Mouse (Mus musculus): ENCODE results near the gene Angptl4. TPM values are rescaled to one million over a fixed set of nuclear protein-coding genes. Genes with fewer than 3 reads are reported as not detected.
A peak's percentile ranks its signal among the peaks of the same experiment; 100 is the strongest.
"Not testable (repeated sequence)": the region's sequence is repeated elsewhere in the genome, so short reads cannot be mapped to it uniquely, and the experiment has no call there.

Angptl4 gene
- polyA plus RNA-seq (2017; shearing (Covaris generic)) = 1 to 10 TPM; 4.4 to 6.1 TPM

DNA sequence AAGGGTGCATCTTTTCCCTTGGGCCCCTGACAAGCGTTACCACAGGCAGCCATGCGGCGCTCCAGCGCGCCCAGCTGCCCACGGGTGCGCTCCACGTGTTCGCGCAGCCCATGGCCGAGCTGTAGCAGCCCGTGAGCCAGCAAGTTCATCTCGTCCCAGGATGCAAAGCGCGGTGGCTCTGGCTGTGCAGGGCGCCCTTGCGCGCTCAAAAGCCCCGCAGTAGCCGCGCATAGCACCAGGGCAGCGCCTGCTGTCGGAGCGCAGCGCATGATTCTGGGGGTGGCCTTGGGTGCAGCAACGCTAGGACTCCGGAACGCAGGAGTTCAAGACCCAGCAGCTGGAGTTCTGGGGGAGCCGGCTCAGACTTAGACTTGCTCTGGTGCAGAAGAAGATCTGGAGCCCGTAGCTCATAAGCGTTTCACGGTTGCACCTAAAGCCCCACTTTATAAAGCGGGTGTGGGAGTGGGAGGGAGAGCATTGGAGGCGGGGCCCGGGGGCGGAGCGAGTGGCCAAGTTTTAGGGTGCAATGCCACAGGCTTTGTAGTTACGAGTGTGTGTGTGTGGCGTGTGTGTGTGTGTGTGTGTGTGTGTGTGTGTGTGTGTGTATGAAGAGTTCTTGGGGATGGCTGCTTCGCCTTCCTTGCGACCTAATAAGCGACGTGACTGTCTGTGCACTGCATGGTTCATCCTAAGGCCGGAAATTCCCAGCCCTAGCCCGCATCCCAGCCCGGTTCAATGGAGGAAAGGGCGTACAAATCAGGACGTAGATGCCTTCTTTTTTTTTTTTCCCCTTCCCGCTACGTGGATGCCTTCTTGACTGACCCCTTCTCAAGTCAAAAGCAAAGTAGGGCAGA lies at the start of gene Angptl4:
Angptl4 (minus strand) TSS at position 707 of the 854 bp plus-strand sequence.
- ATAC-seq = peak; percentile 74

DNA sequence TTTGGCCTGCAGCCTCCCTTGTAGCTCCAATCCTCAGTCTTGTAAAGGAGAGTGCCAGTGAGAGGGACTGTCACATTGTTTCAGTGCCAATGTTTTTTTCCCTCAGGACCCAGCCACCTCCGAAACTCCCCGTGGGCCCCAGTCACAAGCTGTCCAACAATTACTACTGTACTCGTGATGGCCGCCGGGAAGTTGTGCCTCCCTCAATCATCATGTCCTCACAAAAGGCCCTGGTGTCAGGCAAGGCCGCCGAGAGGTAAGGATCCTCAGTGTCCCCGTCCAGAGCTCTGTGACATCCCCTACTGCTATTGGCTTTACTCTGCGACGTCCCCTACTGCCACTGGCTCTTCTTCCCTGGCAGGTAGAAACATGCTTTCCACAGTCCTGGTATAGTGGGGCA lies 47.9 kb upstream of the Angptl4 start:
- no peak for ATAC-seq

DNA sequence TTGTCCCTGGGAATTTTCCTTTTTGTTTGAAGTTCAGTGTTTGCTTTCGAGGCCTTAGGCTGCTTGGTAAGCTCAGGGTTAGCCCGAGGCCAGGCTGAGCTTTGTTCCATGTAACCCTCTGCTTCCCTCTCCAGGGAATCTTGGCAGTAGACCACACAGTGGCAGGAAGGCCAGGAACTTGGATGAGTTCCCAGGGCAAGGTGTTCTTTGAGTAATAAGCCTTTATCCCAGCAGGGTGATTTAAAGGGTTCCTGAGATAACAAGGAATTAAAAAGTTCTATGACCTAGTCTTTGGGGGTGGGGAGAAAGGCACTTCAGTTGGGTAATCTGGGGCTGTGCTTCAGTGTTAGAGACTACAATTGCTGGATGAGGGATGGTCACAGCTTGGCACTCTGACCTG lies 47.3 kb upstream of the Angptl4 start:
- no peak for ATAC-seq

DNA sequence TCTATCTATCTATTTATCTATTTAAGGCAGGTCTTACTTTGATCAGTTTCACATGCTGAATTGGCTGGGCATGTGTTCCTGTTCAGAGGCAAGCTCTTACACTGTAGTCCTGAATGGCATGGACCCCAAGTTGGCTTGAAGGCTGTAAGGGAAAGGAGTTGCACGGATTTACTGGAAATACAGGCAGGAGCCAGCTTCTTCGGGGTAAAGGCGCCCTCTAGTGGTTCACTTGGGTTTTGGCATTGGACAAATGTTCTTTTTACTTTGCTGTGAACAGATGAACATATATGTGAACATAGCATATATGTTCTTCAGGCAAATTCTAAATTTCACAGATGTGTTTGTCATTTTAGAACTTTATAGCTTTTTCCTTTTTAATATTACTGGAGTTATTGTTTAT lies 45.2 kb upstream of the Angptl4 start:
- peak; percentile 28 for ATAC-seq

DNA sequence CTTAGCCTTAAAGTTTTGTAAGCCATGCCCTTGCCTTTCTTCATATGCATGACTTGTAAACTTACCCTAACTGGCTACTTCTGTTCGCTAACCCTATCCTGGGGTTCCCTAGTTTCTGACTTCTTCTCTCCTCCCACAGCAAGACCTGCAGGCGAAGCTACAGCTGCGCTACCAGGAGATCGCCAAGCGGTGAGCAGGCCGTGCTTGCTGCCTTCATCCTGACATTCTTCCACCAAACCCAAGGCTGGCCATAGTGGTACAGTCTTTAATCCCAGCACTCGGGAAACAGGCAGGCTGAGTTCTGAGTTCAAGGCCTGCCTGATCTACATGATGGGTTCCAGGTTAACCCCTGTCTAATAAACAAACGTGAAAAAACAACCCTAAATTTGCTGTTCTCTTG lies 43.8 kb upstream of the Angptl4 start:
- no peak for ATAC-seq

DNA sequence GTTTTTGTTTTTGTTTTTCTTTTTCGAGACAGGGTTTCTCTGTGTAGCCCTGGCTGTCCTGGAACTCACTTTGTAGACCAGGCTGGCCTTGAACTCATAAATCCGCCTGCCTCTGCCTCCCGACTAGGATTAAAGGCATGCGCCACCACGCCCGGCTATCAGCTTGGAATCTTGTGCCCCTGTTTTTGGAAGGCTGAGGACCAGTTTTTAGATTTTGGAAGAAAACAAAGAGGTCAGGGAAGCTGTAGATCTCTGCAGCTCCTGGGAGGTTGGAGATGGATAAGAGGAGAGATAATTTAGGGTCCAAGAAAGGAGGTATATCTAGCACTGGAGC lies 43.3 kb upstream of the Angptl4 start:
- ATAC-seq = not testable (repeated sequence)

DNA sequence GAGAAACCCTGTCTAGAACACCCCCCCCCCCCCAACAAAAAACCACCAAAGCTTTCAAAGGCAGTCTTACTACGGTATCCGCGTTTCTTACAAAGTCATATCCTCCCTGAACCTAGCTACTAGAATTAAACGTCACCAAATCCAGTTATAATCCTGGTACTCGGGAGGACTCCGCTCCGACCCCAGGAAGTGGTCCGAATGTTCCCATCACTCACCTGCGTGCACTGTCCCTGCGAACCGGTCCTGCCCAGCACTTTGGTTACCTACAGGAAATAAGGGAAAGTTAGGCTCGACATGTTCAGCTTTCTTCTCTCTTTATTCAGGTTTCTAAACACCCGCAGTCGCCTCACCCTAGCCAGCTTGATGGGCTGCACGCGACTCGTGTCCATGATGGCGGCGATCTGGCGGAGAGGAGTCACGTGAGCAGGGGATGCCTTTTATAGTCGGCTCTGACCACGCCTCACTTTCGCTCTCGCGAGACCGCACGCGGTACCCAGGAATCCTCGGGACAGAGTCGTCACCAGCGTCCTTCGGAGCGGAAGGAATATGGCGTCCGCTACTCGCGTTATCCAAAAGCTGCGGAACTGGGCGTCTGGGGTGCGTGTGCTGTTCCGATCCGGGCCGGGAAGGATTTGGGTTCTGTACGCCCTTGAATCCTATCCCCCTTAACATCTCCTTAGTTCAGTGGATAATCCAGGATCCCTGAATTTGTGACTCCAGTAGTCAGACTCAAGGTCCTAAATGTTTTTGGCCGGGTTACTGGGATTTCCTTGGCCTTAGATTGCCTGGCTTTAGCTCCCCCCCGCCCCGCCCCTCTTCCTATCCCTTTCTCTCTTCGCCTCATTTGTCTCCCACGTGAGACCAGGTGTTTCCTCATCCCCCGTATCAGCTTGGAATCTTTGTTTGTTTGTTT lies 42.7 kb upstream of the Angptl4 start, which contains the start of the genes Rps28 and Ndufa7:
Rps28 (minus strand) TSS at position 479 of the 913 bp plus-strand sequence.
Ndufa7 (plus strand) TSS at position 489 of the 913 bp plus-strand sequence.
- peak; percentile 98 for ATAC-seq

DNA sequence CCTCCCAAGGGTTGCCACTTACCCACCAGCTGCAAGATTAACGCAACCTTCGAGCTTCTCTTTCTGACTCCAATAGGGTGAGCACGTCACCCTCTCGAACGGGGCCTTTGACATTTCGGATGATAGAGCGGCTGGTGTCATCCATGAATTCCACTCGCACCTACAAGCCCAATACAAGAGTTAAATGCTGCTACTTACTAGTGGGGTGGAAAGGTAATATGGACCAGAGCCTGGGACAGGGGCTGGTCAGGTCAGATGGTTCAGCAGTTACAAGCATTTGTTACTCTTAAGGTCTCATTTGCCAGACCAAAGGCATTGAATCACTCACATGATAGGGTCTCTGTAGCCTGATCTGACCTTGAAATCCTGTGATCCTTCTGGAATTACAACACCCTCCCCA lies 41.5 kb upstream of the Angptl4 start:
- not testable (repeated sequence) for ATAC-seq

DNA sequence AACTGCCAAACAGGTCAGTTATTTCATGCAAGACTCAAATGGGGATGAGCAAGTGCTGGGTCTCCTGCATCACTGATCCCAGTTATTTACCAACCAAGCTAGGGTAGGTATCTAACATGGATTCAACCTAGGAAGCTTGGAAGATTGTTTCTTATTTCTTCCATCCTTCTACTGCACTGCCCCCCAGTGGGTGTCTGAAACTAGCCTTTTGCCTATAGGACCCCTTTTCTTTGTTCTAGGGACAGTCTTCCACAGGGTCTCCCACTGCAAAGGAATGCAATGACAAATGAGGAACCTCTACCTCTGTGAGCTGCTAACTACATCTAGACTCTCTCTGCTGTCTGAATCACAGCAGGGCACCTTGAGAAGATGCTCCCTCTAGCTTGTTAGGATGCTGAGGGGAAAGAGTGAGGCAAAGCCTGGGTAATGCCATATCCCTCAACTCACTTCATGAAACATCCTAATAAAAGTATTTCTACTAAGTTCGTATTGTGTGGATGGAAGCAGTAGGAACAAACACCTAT lies 40.9 kb upstream of the Angptl4 start:
- ATAC-seq = no peak

DNA sequence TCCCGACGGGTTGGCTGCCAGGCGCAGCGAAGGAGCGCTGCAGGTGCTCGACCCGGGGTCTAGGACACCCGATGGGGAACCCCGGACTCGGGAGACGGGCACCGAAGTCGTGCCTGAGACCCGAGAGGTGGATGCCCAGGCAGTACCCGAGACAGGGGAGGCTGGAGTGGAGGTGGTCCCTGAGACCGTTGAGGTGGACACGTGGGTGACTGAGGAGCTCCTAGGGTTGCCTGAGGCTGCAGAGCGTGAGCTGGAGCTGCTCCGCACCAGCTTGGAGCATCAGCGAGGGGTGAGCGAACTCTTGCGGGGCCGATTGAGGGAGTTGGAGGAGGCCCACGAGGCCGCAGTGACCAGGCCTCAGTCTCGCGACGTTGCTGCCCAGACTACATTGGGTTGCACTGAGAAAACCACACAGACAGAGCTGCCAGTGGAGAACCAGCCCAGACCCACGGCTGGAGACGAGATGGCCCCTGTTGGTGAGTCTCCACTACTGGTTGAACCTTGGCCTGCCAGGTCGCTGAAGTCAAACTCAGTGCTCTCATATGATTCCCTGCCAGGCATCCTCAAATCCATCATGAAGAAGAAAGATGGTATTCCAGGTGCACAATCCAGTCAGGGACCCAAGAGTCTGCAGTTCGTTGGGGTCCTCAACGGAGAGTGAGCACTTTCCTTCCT lies 36.5 kb upstream of the Angptl4 start:
- peak; percentile 16 for ATAC-seq

DNA sequence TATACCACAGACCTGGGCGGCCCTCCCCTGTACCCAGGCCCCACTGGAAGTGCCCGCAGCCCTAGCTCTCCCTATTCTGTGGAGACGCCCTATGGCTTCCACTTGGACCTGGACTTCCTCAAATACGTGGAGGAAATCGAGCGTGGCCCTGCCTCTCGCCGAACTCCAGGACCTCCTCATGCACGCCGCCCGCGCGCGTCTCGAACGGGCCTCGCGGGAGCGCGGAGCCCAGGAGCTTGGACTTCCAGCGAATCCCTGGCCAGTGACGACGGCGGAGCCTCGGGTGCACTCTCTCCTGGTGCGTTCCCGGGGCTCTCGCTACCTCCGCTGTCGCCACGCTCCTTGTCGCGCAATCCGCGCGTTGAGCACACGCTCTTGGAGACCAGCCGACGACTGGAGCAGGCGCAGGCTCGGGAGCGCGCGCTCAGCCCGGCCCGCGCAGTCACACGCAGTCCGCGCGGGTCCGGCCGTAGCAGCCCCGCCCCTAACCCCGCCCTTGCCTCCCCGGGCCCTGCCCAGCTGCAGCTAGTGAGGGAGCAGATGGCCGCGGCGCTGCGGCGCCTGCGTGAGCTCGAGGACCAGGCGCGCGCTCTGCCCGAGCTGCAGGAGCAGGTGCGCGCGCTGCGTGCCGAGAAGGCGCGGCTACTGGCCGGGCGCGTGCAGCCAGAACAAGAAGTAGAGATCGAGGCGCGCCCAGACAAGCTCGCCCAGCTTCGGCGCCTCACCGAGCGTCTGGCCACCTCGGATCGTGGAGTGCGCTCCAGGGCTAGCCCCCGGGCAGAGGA lies 35.7 kb upstream of the Angptl4 start:
- peak; percentile 90 for ATAC-seq

DNA sequence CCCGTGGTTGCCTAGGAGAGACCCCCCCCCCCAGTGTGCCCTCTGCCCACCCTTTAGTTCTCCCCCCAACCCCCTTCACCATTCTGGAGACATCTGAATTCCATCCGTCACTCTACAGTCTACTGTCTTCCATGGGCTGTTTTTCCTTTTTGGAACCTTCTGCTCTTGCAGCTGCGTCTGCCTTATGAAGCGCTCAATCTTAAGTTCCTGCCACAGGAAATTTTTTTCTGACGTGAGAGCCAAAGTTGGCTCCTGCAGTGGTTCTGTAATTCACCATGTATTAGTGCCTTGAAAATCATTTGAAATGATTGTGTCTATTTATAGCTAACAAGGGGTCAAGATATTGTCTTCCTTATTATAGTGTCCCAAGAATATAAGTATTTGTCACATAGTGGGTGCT lies 35.0 kb upstream of the Angptl4 start:
- no peak for ATAC-seq

DNA sequence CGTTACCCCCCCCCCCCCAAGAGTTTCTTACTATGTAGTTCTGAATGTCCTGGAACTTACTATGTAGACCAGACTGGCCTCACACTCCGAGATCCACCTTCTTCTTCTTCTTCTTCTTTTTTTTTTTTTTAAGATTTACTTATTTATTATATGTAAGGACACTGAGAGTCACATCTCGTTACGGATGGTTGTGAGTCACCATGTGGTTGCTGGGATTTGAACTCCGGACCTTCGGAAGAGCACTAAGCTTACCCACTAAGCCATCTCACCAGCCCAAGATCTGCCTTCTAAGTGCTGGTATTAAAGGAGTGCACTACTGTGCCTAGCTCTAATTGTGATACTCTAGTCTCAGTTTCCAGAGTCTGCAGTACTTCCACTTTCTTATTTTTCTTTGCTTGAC lies 33.8 kb upstream of the Angptl4 start:
- ATAC-seq = no peak

DNA sequence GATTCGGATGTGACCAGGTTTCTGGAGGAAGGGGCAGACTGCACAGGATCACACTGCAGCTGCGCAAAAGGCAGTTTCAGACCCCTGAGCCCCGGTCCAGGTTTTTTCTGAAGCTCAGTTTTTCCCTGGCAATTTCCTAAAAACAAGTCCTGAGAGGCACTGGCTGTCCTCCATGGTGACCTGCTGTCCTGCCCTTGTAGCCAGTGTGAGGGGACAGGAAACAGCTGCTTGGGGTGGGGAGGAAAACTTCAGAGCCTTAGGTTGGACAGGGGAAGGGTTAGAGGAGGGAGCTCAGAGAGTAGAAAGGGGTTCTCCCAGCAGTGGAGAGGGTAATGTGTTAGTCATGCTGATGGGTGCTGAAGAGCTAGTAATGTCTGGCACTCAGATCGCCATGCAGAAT lies 31.4 kb upstream of the Angptl4 start:
- no peak for ATAC-seq

DNA sequence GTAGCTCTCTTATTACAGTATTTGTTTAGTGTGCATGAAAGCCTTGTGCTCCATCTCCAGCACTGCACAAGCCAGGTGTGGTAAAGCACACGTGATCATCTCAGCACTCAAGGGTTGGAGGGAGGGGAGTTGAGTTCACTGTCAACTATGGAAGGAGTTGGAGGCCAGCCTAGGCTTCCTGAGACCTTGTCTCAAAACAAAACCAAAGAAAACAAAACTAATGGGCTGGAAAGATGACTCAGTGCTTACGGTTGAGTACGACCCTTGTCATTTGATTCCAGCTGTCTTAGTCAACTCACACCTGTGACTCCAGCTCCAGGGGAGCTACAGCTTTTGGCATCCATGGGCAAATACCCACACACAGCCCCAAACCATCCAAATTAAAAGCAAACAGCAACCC lies 30.8 kb upstream of the Angptl4 start:
- ATAC-seq = no peak

DNA sequence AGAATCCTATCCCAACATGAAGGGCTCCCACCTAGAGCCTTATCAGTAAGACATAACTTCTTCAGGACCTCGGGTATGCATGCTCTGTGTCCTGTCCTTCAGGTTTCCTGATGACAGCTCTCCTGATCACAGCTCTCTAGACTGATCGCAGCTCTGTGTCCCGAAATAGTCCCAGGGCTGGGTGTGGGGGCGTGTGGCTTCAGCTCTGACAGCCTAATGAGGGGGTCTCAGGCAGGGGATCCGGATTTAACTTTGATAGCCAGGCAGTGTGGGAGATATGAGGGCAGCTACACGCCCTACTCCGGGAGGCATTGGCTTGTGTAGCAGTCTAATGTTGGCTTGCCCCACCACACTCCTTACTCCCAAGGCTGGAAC lies 29.5 kb upstream of the Angptl4 start:
- no peak for ATAC-seq

DNA sequence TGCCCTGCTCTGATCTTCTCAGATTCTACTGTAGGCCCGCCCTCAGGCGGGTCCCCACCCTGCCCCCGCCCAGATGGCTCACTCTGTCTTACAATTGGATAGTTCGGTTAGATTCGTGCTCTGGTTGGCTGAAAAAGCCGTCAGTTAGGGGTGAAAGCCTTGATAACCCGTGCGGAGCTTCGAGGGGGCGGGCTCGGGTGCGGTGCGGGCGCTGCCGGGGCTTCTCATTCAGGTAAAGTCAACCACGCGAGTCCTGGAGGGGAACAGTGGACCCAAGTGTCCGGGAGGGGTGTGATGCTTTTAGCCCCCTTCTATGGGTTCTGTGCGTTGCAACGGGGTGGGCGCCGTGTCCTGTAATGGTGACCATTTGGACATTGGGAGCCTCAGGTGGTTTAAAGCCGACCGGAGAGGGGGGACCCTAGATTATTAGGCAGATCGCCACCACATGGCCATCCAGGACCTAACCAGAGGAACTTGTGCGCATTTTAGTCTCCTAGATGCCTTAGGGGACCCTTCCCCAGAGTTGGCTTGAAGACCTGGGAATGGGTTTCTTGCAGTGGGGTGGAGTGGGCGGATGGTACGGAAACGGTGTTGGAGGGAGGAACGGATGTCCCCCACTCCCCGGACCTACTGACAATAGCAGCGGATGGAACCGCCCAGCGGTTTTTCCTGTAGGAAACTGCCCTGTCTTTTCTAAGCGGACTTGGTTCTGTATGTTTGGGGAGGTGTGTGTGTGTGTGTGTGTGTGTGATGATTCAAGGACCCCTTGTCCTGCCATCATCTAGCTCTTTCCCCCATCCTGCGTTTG lies 28.9 kb upstream of the Angptl4 start, which contains the start of gene Kank3:
Kank3 (plus strand) TSS at position 186 of the 808 bp plus-strand sequence.
- ATAC-seq = peak; percentile 87

DNA sequence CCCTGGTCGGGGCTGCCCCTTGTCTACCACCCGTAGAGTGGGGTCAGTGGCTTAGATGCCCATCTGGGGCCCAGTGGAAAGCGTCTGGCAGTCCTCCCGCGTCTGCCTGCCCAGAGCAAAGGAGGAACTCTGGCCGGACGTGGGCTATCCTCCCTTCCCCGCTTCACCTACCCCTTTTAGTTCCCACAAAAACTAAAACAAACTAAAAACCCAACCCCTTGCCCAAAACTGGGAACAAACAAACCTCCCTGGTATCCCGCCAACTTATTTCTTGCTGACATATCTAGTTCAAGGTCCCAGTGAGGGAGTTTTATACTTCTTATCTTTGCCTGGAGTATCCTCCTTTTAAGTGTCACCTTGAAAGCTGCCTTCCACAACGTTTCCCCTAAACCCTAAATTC lies 26.6 kb upstream of the Angptl4 start:
- ATAC-seq = no peak

DNA sequence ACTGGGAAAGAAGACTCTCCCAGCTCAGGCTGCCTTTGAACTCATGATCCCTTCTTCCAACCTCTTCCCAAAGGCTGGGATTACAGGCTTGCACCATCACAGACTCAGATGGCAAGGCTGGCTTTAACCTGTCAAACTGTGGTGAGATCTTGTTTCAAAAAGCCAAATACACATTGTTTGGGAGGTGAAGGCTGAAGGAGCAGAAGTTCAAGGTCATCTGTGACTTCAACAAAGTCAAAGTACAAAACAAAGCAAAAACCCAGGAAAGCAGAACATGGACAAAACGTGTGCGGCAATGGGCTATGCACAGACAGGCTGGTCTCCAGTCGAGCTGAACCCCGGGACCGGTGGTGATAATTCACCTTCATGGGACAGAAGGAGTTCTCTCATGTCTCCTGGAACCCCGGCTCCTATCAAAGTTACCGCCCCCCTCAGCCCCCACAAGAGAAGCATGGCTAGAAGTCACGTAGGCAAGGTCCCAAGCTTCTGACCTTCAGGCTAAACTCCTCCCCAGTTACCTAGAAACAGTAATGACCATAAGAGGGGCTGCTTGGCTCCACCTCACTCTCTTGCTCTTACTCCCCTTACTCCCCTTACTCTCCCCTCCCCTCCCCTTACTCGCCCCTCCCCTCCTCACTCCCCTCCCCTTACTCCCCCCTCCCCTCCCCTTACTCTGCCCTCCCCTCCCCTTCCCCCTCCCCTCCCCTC lies 25.7 kb upstream of the Angptl4 start:
- no peak for ATAC-seq

DNA sequence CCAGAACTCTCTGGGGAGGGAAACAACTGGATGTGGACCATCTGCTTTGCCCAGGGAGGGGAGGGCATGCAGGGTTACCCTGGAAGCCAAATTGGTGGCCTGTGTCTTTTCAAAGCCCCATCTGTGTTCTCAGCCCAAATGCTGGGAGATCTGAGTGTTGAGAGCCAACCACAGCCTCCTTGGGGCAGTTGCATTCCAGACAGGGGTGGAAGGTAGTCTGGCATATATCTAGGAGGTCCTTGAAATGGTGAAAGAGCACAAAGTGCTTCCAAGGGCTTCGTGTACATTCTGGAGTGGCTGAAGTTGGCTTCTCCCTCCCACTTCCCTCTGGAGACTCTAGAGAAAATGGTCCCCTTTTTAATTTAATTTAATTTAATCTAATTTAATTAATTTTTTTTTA lies 23.1 kb upstream of the Angptl4 start:
- ATAC-seq = no peak
